Mouse (Mus musculus) forebrain, embryonic 16.5 days (tissue): ENCODE measurements around the gene Zfhx3. TPM values are rescaled to one million over a fixed set of nuclear protein-coding genes. Genes with fewer than 3 reads are reported as not detected.

Experiments
- ATAC-seq: fragments of 200-750 bp; cut with Nextera tagmentation; 2 replicates; pipeline ENCODE4 v1.8.0; 2017; ENCODE audit warnings: mild to moderate bottlenecking, moderate library complexity
- H3K27ac ChIP-seq: fragments of 300-500 bp; sonication (generic); 2 replicates; pipeline ENCODE4 v1.5.1; 2014; ENCODE audit warnings: low read length, control low read depth
- H3K27me3 ChIP-seq: fragments of 300-500 bp; sonication (generic); replicated peaks from 2 replicates; pipeline ENCODE4 v1.6.1; 2014; ENCODE audit warnings: low read length; ENCODE audit not compliant: control insufficient read depth, insufficient read depth
- H3K36me3 ChIP-seq: fragments of 300-500 bp; sonication (generic); 2 replicates; pipeline ENCODE4 v1.6.1; 2014; ENCODE audit not compliant: control insufficient read depth, insufficient read depth
- H3K4me1 ChIP-seq: fragments of 300-500 bp; sonication (generic); replicated peaks from 2 replicates; pipeline ENCODE4 v1.6.1; 2014; ENCODE audit warnings: low read length; ENCODE audit not compliant: control insufficient read depth, insufficient read depth
- H3K4me2 ChIP-seq: fragments of 300-500 bp; sonication (generic); 2 replicates; pipeline ENCODE4 v1.6.1; 2014; ENCODE audit warnings: mild to moderate bottlenecking, low read length, control low read depth
- H3K4me3 ChIP-seq: fragments of 300-500 bp; sonication (generic); replicated peaks from 2 replicates; pipeline ENCODE4 v1.5.1; 2014; ENCODE audit warnings: mild to moderate bottlenecking, low read length, control low read depth
- H3K9ac ChIP-seq: fragments of 300-500 bp; sonication (generic); replicated peaks from 2 replicates; pipeline ENCODE4 v1.6.1; 2014; ENCODE audit warnings: low read depth, low read length, control low read depth
- H3K9me3 ChIP-seq: fragments of 300-500 bp; sonication (generic); 2 replicates; pipeline ENCODE4 v1.6.1; 2016; ENCODE audit warnings: low read length; ENCODE audit not compliant: control insufficient read depth
- WGBS: fragments of 180-500 bp; shearing (Covaris S2); extraction: QIAGEN DNeasy Blood & Tissue Kit; methylation state at CpG from one replicate; pipeline ENCODE4 v1.1.7; 2014; 5-methylcytosine and 5-hydroxymethylcytosine counted together
- polyA plus RNA-seq: library from polyadenylated mRNA; unstranded; fragments of >200 nt; fragmentation: Nextera tagmentation; extraction: Ambion mirVana; gene quantifications from 2 replicates; pipeline ENCODE4 v1.2.1, GENCODE M21; 2015

Zfhx3 gene
- polyA plus RNA-seq, 1 experiment from 2014 or later, result 14.6 TPM

- H3K27me3 ChIP-seq, result no peaks in the 10 kb centered on the region
- peak; percentile 71 for ATAC-seq
- no peak overlapping the region for H3K4me2 ChIP-seq
- no peak overlapping the region for H3K9ac ChIP-seq
- H3K27ac ChIP-seq, result no peak overlapping the region; the same call in 1 of the 2 replicates
- no peaks in the 10 kb centered on the region for H3K4me1 ChIP-seq
- H3K36me3 ChIP-seq, result no peaks in the 10 kb centered on the region
- no peaks in the 10 kb centered on the region for H3K9me3 ChIP-seq
- WGBS, result 64% methylated on average over 11 of the region's 11 CpGs
- H3K4me3 ChIP-seq, result no peak overlapping the region
Observed at GRCm38 (mm10) chr8:108481167-108481815, 538.8 kb downstream of the Zfhx3 start.

DNA sequence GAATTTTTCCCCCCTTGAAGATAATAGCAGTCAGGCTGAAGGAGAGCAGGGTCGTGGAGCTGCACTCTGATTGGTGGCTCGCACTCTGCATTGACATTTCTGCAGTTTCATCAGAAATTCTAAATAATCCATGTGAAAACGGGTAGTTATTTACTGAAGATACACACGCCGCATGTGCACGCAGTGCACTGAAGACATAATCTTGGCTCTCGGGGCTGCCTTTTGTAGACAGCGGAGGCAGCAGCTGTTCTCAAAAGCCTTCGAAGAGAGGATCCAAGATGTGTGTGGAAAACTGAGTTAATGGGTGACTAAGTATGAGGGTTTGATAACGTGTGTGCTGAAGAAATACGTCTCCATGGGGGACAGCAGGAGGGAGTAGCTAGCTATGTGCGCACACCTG, 553.7 kb downstream of the Zfhx3 start:
- WGBS, result 46% methylated on average over 12 of the region's 12 CpGs
- H3K27me3 ChIP-seq, result no peaks in the 10 kb centered on the region
- no peak overlapping the region for H3K4me3 ChIP-seq
- H3K9me3 ChIP-seq, result no peaks in the 10 kb centered on the region
- H3K9ac ChIP-seq, result no peak overlapping the region
- no peak overlapping the region for H3K4me2 ChIP-seq
- no peaks in the 10 kb centered on the region for H3K36me3 ChIP-seq
- H3K4me1 ChIP-seq, result peaks cover 14% of the 10 kb centered on the region
- no peak overlapping the region for H3K27ac ChIP-seq
- ATAC-seq, result peak; percentile 84

DNA sequence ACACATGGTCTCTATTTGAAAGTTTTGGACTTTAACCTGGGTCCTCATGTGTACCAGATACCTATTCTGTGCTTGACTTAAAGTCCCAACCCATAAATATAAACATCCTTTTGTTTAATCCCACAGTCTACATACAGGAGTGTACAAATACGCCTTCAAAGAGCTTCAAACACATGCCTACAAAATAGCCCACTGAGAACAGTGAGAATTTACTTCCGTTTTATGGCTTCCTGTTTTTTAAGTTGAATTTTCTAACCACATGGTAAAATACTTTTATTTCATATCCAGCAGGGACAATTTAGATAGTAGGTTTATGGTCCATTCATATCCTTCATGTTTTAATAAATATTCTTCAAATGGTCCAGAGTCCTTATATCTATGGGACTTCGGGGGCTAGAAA, 564.3 kb downstream of the Zfhx3 start:
- H3K9ac ChIP-seq, result no peak overlapping the region
- no peak for ATAC-seq
- H3K4me2 ChIP-seq, result no peak overlapping the region
- 92% methylated on average over 3 of the region's 3 CpGs for WGBS
- peaks cover 15% of the 10 kb centered on the region for H3K4me1 ChIP-seq
- peaks cover 6% of the 10 kb centered on the region for H3K27me3 ChIP-seq
- no peaks in the 10 kb centered on the region for H3K36me3 ChIP-seq
- H3K27ac ChIP-seq, result no peak overlapping the region
- no peak overlapping the region for H3K4me3 ChIP-seq
- no peaks in the 10 kb centered on the region for H3K9me3 ChIP-seq

- Histone ChIP-seq H3K27me3 (peaks cover 6% of the 10 kb centered on the region), H3K9ac (no peak overlapping the region), H3K9me3 (no peaks in the 10 kb centered on the region), H3K27ac (no peak overlapping the region), H3K4me1 (peaks cover 10% of the 10 kb centered on the region), H3K36me3 (no peaks in the 10 kb centered on the region), H3K4me2 (no peak overlapping the region), H3K4me3 (no peak overlapping the region)
- 75% methylated on average over 3 of the region's 3 CpGs for WGBS
- no peak; the same call in 1 of the 2 replicates for ATAC-seq
Observed at GRCm38 (mm10) chr8:108507769-108508168, 565.3 kb downstream of the Zfhx3 start.

- 12% methylated on average over 14 of the region's 14 CpGs for WGBS
- H3K27ac ChIP-seq, result no peak overlapping the region
- H3K9me3 ChIP-seq, result no peaks in the 10 kb centered on the region
- no peak overlapping the region for H3K9ac ChIP-seq
- no peak overlapping the region for H3K4me2 ChIP-seq
- no peak overlapping the region for H3K4me3 ChIP-seq
- H3K27me3 ChIP-seq, result peaks cover 6% of the 10 kb centered on the region
- H3K36me3 ChIP-seq, result no peaks in the 10 kb centered on the region
- ATAC-seq, result peak; percentile 71; the same call in 1 of the 2 replicates
- peaks cover 10% of the 10 kb centered on the region for H3K4me1 ChIP-seq
Observed at GRCm38 (mm10) chr8:108510641-108511325, 568.3 kb downstream of the Zfhx3 start.

DNA sequence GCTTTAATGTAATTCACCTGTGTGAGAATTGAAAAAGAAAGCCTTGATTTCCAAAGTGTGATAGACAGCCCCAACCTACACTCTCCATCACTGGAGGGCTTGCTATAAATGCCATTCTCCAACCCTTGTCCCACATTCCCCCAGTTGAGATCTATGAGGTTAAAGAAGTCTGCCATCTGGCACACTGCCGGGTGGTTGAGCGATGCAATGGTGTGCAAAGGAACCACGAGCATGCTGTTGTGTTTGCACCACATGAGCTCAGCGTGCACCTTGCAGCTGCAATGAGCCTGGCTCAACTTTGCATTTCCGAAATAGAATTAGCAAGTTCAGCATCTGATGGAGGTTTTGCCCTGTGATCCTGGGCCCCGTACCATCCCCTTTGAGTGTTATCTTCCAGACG, 575.7 kb downstream of the Zfhx3 start:
- H3K4me3 ChIP-seq, result no peak overlapping the region
- no peak overlapping the region for H3K4me2 ChIP-seq
- H3K4me1 ChIP-seq, result no peaks in the 10 kb centered on the region
- H3K27me3 ChIP-seq, result no peaks in the 10 kb centered on the region
- WGBS, result 81% methylated on average over 7 of the region's 7 CpGs
- H3K9me3 ChIP-seq, result no peaks in the 10 kb centered on the region
- no peaks in the 10 kb centered on the region for H3K36me3 ChIP-seq
- no peak for ATAC-seq
- no peak overlapping the region for H3K9ac ChIP-seq
- no peak overlapping the region for H3K27ac ChIP-seq

GRCm38 (mm10) chr8:108522050-108522449, 579.6 kb downstream of the Zfhx3 start:
- no peaks in the 10 kb centered on the region for H3K4me1 ChIP-seq
- H3K27ac ChIP-seq, result no peak overlapping the region
- no peaks in the 10 kb centered on the region for H3K36me3 ChIP-seq
- no peaks in the 10 kb centered on the region for H3K9me3 ChIP-seq
- ATAC-seq, result no peak
- H3K4me2 ChIP-seq, result no peak overlapping the region
- H3K9ac ChIP-seq, result no peak overlapping the region
- no peaks in the 10 kb centered on the region for H3K27me3 ChIP-seq
- no peak overlapping the region for H3K4me3 ChIP-seq
- WGBS, result 87% methylated on average over 4 of the region's 4 CpGs

DNA sequence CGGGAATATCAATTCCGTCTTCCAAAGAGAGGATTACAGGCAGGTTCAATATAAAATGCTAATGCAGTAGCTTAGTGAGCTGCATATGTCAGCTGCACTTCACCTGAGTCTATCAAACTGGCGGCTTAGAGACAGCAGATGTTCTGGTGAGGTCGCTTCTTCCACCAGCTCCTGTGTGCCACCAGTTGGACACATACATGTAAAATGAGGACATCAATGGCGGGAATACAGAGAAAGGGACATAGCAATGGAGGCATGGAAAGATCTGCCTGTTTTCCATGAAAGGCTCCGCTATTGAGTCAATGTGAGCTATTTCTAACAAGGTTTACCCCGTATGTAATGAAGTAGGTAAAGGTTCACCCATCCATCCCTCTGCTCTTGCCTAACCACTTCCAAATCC, 587.0 kb downstream of the Zfhx3 start:
- Histone ChIP-seq H3K27me3 (peaks cover 7% of the 10 kb centered on the region; the same call in 1 of the 2 replicates), H3K36me3 (no peaks in the 10 kb centered on the region), H3K4me2 (no peak overlapping the region), H3K27ac (no peak overlapping the region), H3K9me3 (no peaks in the 10 kb centered on the region), H3K4me3 (no peak overlapping the region), H3K4me1 (no peaks in the 10 kb centered on the region), H3K9ac (no peak overlapping the region)
- ATAC-seq, result no peak
- 89% methylated on average over 7 of the region's 7 CpGs for WGBS

GRCm38 (mm10) chr8:108535121-108535876, 592.9 kb downstream of the Zfhx3 start:
- peak; percentile 43 for ATAC-seq
- Histone ChIP-seq H3K9ac (no peak overlapping the region), H3K27ac (peak overlapping the region; percentile 3; the same call in 1 of the 2 replicates), H3K27me3 (peaks cover 9% of the 10 kb centered on the region; the same call in 1 of the 2 replicates), H3K4me3 (peak overlapping the region; percentile 9; the same call in 1 of the 2 replicates), H3K36me3 (no peaks in the 10 kb centered on the region), H3K9me3 (no peaks in the 10 kb centered on the region), H3K4me1 (peaks cover 40% of the 10 kb centered on the region), H3K4me2 (peak overlapping the region; percentile 29)
- 20% methylated on average over 16 of the region's 16 CpGs for WGBS
